ENCODE assay signal across 19 mouse cellular contexts in the genomic region with DNA sequence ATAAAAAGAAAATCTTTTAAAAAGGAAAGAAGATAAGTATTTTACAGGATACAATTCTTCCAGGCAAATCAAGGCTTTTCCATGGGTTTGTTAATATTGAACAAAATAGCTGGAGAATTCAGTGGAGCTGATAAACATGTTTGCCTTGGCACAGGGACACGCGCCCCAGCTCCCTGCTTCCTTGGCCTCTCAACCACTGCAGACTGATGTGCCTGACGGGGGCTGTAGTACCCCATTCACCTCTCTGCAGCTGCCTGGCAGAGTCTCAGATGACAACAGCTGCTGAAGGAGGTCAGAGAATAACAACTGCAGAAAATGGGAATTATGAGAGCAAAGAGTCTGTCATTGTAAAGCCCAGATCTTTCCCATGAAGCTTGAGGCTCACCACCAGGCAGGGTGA. TPM values are rescaled to one million over a fixed set of nuclear protein-coding genes. Genes with fewer than 3 reads are reported as not detected.
DNase-seq lines count a peak whose midpoint lies in the region; ATAC-seq and TF ChIP-seq lines count a peak whose summit lies in the region.
"Had no signal": no experiment of that assay in that cellular context is flagged by ENCODE, and none has a peak within 500 bp of the region (broad histone marks: within the 10 kb centered on the region; RNA-seq: fewer than 3 reads in every experiment).

No protein-coding gene starts in this region.

- H3K9ac ChIP-seq in midbrain, postnatal 0 days (replicated peaks; ENCODE audit: low read length, poor library complexity, severe bottlenecking): no peak overlapping the region
- H3K9ac ChIP-seq in stomach, postnatal 0 days (ENCODE audit: low read length): no peak overlapping the region

- no peak overlapping the region for H3K27ac ChIP-seq in heart, embryonic 10.5 days
- no peak overlapping the region for H3K27ac ChIP-seq in midbrain, postnatal 0 days (ENCODE audit: low read depth, low read length)
- no peak overlapping the region for H3K27ac ChIP-seq in midbrain, embryonic 10.5 days (replicated peaks)
- no peak overlapping the region for H3K27ac ChIP-seq in limb, embryonic 10.5 days
- H3K27ac ChIP-seq in stomach, postnatal 0 days (replicated peaks): no peak overlapping the region

- H3K4me1 ChIP-seq in heart, embryonic 10.5 days: 0 out of 2 replicates have a peak, but pooled peaks cover 4% of the 10 kb centered on the region
- no peaks in the 10 kb centered on the region for H3K4me1 ChIP-seq in midbrain, postnatal 0 days (ENCODE audit: insufficient read depth, low read length)
- peaks cover 19% of the 10 kb centered on the region for H3K4me1 ChIP-seq in midbrain, embryonic 10.5 days
- H3K4me1 ChIP-seq in limb, embryonic 10.5 days: no peaks in the 10 kb centered on the region
- H3K4me1 ChIP-seq in stomach, postnatal 0 days (replicated peaks; ENCODE audit: control insufficient read depth, insufficient read depth): no peaks in the 10 kb centered on the region

- H3K27me3 ChIP-seq in heart, embryonic 10.5 days (ENCODE audit: insufficient read depth, poor library complexity, severe bottlenecking): no peaks in the 10 kb centered on the region
- H3K27me3 ChIP-seq in midbrain, postnatal 0 days (ENCODE audit: insufficient read depth, low read length): no peaks in the 10 kb centered on the region
- H3K27me3 ChIP-seq in midbrain, embryonic 10.5 days (ENCODE audit: low read depth, poor library complexity, severe bottlenecking): no peaks in the 10 kb centered on the region
- H3K27me3 ChIP-seq in limb, embryonic 10.5 days (ENCODE audit: low read depth, poor library complexity, severe bottlenecking): no peaks in the 10 kb centered on the region
- H3K27me3 ChIP-seq in stomach, postnatal 0 days (ENCODE audit: control insufficient read depth, insufficient read depth, low read length): no peaks in the 10 kb centered on the region

- DNase-seq in heart, adult 9 months (ENCODE audit: low spot score in 2 of 2): peak; percentile 26 to 32
- DNase-seq in heart, embryonic 10.5 days (ENCODE audit: low spot score): no peak
- DNase-seq in midbrain, postnatal 0 days (ENCODE audit: low spot score): peak; percentile 0
- DNase-seq in midbrain, embryonic 10.5 days (ENCODE audit: low spot score): no peak
- peak; percentile 10 for DNase-seq in limb, embryonic 10.5 days (ENCODE audit: low spot score)
- DNase-seq in stomach, postnatal 0 days (ENCODE audit: low spot score): peak; percentile 34
- DNase-seq in gastrocnemius, postnatal 10 days: no peak
- DNase-seq: adrenal gland, postnatal 14 days; cerebellum, adult 8-10 months; lung, adult 18-20 months; lung, postnatal 36 days; right cerebral cortex, postnatal 4 days; thymus, adult 18-20 months had no signal

- no peak overlapping the region for H3K4me3 ChIP-seq in heart, embryonic 10.5 days
- no peak overlapping the region for H3K4me3 ChIP-seq in midbrain, postnatal 0 days (ENCODE audit: low read depth, low read length)
- no peak overlapping the region for H3K4me3 ChIP-seq in midbrain, embryonic 10.5 days
- no peak overlapping the region for H3K4me3 ChIP-seq in limb, embryonic 10.5 days
- no peak overlapping the region for H3K4me3 ChIP-seq in stomach, postnatal 0 days (ENCODE audit: low read depth, low read length)

- 63% methylated on average over 3 of the region's 3 CpGs for WGBS in heart, embryonic 10.5 days
- 65% methylated on average over 3 of the region's 3 CpGs for WGBS in midbrain, postnatal 0 days
- 83% methylated on average over 3 of the region's 3 CpGs for WGBS in midbrain, embryonic 10.5 days
- 86% methylated on average over 3 of the region's 3 CpGs for WGBS in limb, embryonic 10.5 days
- 44% methylated on average over 3 of the region's 3 CpGs for WGBS in stomach, postnatal 0 days

- no peaks in the 10 kb centered on the region for H3K36me3 ChIP-seq in heart, embryonic 10.5 days
- H3K36me3 ChIP-seq in midbrain, postnatal 0 days (ENCODE audit: insufficient read depth, low read length): no peaks in the 10 kb centered on the region
- no peaks in the 10 kb centered on the region for H3K36me3 ChIP-seq in midbrain, embryonic 10.5 days
- no peaks in the 10 kb centered on the region for H3K36me3 ChIP-seq in limb, embryonic 10.5 days
- no peaks in the 10 kb centered on the region for H3K36me3 ChIP-seq in stomach, postnatal 0 days (ENCODE audit: control insufficient read depth, insufficient read depth, low read length)

- no peaks in the 10 kb centered on the region for H3K9me3 ChIP-seq in heart, embryonic 10.5 days
- H3K9me3 ChIP-seq in midbrain, postnatal 0 days (ENCODE audit: low read length): no peaks in the 10 kb centered on the region
- no peaks in the 10 kb centered on the region for H3K9me3 ChIP-seq in midbrain, embryonic 10.5 days (replicated peaks)
- no peaks in the 10 kb centered on the region for H3K9me3 ChIP-seq in limb, embryonic 10.5 days (replicated peaks)
- no peaks in the 10 kb centered on the region for H3K9me3 ChIP-seq in stomach, postnatal 0 days (ENCODE audit: control insufficient read depth, low read length)

- no peak for ATAC-seq in midbrain, postnatal 0 days (ENCODE audit: low FRiP score)
- no peak for ATAC-seq in stomach, postnatal 0 days (ENCODE audit: low FRiP score, low TSS enrichment)

- no peak for TF ChIP-seq EP300 in stomach, postnatal 0 days (optimal IDR thresholded peaks at IDR 0.05)

- TF ChIP-seq CTCF in midbrain, postnatal 0 days (IDR thresholded peaks at IDR 0.05): no peak
- TF ChIP-seq CTCF in stomach, postnatal 0 days (IDR thresholded peaks at IDR 0.05; ENCODE audit: low read depth): no peak

- H3K4me2 ChIP-seq in midbrain, postnatal 0 days (ENCODE audit: low read depth, low read length, poor library complexity, severe bottlenecking): no peak overlapping the region
- no peak overlapping the region for H3K4me2 ChIP-seq in stomach, postnatal 0 days (replicated peaks; ENCODE audit: low read depth)
- H3K4me2 ChIP-seq: midbrain, embryonic 11.5 days had no signal

RNA-seq across cellular contexts. Expression of gene Galntl5, which starts 27.3 kb away (rescaled TPM):
- not detected in 2 replicates for polyA plus RNA-seq in heart, embryonic 10.5 days (2016; fragmentation: Nextera tagmentation; extraction: Ambion mirVana)
- not detected in 2 replicates for total RNA-seq in midbrain, postnatal 0 days (2014; rRNA removed)
- not detected in 2 replicates for polyA plus RNA-seq in midbrain, postnatal 0 days (2015; fragmentation: Nextera tagmentation; extraction: Ambion mirVana)
- 0.12 TPM in 1 of 2 replicates, not detected in the other for polyA plus RNA-seq in midbrain, embryonic 10.5 days (2016; fragmentation: Nextera tagmentation; extraction: Ambion mirVana)
- polyA plus RNA-seq in limb, embryonic 10.5 days (2016; fragmentation: Nextera tagmentation; extraction: Ambion mirVana): not detected in 2 replicates
- not detected in 2 replicates for polyA plus RNA-seq in stomach, postnatal 0 days (2015; fragmentation: Nextera tagmentation; extraction: Ambion mirVana)
- total RNA-seq in gastrocnemius, postnatal 10 days (2021): not detected
- total RNA-seq: adrenal gland, postnatal 14 days; gastrocnemius, postnatal 4 days; heart, postnatal 36 days; layer of hippocampus, postnatal 10 days; left cerebral cortex, postnatal 14 days had no signal
- polyA plus RNA-seq: kidney, embryonic 16.5 days; midbrain, embryonic 11.5 days had no signal

RNA-seq across cellular contexts. Expression of gene Prkag2, which starts 53.6 kb away (rescaled TPM):
- polyA plus RNA-seq in heart, embryonic 10.5 days (2016; fragmentation: Nextera tagmentation; extraction: Ambion mirVana): 65.1 and 100 TPM in 2 replicates
- total RNA-seq in midbrain, postnatal 0 days (2014; rRNA removed): 51.6 and 63.1 TPM in 2 replicates
- polyA plus RNA-seq in midbrain, postnatal 0 days (2015; fragmentation: Nextera tagmentation; extraction: Ambion mirVana): 101 and 103 TPM in 2 replicates
- polyA plus RNA-seq in midbrain, embryonic 10.5 days (2016; fragmentation: Nextera tagmentation; extraction: Ambion mirVana): 48.7 and 49.6 TPM in 2 replicates
- polyA plus RNA-seq in limb, embryonic 10.5 days (2016; fragmentation: Nextera tagmentation; extraction: Ambion mirVana): 33.3 and 35.1 TPM in 2 replicates
- 33.4 and 33.9 TPM in 2 replicates for polyA plus RNA-seq in stomach, postnatal 0 days (2015; fragmentation: Nextera tagmentation; extraction: Ambion mirVana)
- total RNA-seq in gastrocnemius, postnatal 10 days (2021): 10 to 100 TPM; 12.3 to 20.6 TPM

Comparison
In these comparisons a context has a peak if more than half of its experiments do, and no peak if none do; other contexts are left out.
1. DNase-seq: peak in heart, adult 9 months (2 of 2), midbrain, postnatal 0 days (single experiment), limb, embryonic 10.5 days (single experiment) and stomach, postnatal 0 days (single experiment); none in heart, embryonic 10.5 days (single experiment), midbrain, embryonic 10.5 days (single experiment) and gastrocnemius, postnatal 10 days (single experiment).